Mouse (Mus musculus) gastrocnemius, postnatal 14 days (tissue): ENCODE measurements around the gene Plekho1. TPM values are rescaled to one million over a fixed set of nuclear protein-coding genes. Genes with fewer than 3 reads are reported as not detected.
"Not testable (repeated sequence)": the region's sequence is repeated elsewhere in the genome, so short reads cannot be mapped to it uniquely, and the experiment has no call there.

Source experiments
- DNase-seq: peaks from one replicate; pipeline ENCODE4 v3.0.0; 2021; ENCODE audit warnings: mixed read lengths
- intact Hi-C: fragments of 180-260 bp; cut with DNase I; formaldehyde crosslinking; loops from one replicate; pipeline ENCODE4 v1.15.1; 2025; ENCODE audit warnings: low total_unique reads
- total RNA-seq, 2 experiments: library from RNA; stranded (reverse); gene quantifications; 2 replicates each; pipeline ENCODE4 v1.2.3; 2021

The Plekho1 gene
- total RNA-seq, 2 experiments from 2014 or later = 30.0 to 50.8 TPM

DNA sequence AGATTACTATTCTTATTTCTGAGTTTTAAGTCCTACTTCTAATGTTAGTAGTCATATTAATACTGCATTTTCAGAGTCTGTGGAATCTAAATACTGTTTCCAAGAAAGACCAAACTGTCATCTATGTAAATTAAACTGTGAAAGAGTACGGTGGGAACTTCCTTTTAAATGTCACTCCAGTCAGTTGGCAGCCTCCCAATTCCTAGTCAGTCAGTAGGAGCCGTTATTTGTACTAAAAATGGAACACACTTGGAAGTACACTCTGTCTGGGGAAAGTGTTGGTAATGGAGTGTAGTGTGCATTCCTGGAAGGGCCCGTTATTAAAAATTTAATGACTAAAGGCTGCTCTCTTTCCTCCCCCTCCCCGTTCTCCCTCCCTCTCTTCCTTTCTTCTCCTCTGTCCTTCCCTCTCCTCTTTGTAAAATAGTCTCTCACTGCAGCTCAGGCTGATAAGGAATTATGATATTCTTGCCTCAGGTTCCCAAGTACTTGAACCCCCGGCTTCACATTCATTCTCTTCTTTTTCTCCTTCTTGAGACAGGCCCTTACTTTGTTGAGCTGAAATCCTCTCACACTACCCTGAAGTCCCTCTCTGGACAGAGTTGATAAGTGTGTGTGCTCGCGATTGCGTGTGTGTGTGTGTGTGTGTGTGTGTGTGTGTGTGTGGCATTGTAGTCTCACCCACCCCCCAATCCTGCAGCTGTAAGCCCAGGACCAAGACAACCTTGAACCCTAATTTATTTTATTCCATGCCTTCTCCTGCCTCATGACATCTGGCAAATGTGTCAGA lies 38.2 kb downstream of the Plekho1 start:
- intact Hi-C loops = no loop called here
- no peak for DNase-seq

DNA sequence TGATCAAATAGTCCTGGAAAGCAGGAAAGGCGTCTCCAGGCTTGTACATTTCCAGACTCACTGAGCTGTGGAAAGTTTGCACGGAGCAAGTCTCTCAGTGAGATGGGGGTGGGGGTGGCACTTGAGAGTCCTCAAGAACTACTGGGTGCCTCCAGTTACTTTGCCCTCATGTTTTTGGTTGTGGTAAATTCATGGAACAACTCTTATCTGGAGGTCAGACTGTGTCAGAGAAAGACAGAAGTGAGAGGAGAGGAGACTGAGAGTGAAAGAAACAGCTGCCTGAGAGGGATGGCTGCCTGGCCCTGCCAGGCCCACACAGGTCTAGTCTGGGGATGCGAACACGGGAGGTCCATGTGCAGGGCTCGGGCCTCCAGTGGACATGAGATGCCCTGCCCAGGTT lies 40.5 kb downstream of the Plekho1 start:
- intact Hi-C loops = no loop called here

DNA sequence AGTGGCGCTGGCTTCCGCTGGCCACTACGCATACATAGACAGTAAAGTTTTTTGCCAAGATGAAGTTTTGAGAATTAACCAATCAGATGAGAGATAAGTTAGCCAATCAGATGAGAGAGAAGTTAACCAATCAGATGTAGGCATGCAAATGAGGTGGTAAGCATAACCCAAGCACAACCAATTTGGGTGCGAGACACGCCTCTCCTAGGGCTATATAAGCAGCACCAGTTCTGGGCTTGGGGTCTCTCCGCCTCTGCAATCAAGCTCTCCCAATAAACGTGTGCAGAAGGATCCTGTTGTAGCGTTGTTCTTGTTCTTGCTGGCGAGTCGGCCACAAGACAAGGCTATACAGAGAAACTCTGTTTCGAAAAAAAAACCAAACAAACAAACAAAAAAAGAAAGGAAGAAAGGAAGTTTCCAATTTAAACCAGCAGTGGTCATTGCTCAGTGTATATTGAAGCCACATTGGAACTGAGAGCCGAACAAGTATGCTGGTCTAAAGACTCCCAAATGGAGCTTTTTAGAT lies 41.1 kb downstream of the Plekho1 start:
- DNase-seq, intact Hi-C loops: not testable (repeated sequence)

More for the DNA sequence above, 40.5 kb downstream of the Plekho1 start:
- DNase-seq = no peak

DNA sequence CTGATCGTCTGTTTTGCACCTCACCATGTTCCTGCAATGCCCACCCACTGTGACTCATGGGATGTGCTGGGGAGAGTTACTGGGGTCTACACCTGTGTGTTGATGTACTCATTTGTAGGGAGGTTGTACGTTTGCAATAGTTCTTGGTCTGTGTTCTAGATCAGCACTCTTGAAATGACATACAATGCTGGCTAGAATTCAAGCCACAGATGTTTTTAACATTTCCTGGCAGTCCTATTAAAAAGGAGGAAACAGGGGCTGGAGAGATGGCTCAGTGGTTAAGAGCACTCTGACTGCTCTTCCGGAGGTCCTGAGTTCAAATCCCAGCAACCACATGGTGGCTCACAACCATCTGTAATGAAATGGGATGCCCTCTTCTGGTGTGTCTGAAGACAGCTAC lies 42.3 kb downstream of the Plekho1 start:
- no peak for DNase-seq
- intact Hi-C loops = no loop called here

DNA sequence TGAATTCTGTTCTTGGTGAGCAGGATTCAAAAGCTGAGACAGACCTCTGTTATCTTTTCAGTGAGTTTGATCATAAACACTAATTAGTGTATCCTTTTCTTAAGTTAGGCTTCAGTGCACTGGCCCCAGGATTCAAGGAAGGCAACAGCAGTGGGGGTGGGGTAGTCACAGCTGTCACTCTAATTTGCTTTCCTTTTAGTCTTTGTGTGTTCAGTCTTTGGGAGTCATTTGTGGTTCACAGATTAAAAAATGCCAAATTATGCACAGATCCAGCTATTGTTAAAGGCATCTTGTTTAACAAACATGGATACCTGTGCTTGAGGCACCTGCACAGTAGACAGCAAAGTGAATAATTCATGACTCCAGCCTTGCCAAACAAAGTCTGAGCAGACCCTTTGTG lies 42.8 kb downstream of the Plekho1 start:
- intact Hi-C loops = no loop called here
- DNase-seq = no peak

DNA sequence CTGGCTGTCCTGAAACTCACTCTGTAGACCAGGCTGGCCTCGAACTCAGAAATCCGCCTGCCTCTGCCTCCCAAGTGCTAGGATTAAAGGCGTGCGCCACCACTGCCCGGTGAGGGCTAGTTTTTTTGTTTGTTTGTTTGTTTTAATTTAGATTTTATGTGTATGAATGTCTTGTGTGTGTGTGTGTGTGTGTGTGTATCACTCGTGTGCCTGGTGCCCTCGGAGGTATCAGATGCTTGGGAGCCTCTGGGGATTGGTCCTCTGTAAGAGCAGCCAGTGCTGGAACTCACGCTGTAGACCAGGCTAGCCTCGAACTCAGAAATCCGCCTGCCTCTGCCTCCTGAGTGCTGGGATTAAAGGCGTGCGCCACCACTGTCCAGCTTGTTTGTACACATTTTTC lies 44.2 kb downstream of the Plekho1 start:
- DNase-seq, intact Hi-C loops: not testable (repeated sequence)

DNA sequence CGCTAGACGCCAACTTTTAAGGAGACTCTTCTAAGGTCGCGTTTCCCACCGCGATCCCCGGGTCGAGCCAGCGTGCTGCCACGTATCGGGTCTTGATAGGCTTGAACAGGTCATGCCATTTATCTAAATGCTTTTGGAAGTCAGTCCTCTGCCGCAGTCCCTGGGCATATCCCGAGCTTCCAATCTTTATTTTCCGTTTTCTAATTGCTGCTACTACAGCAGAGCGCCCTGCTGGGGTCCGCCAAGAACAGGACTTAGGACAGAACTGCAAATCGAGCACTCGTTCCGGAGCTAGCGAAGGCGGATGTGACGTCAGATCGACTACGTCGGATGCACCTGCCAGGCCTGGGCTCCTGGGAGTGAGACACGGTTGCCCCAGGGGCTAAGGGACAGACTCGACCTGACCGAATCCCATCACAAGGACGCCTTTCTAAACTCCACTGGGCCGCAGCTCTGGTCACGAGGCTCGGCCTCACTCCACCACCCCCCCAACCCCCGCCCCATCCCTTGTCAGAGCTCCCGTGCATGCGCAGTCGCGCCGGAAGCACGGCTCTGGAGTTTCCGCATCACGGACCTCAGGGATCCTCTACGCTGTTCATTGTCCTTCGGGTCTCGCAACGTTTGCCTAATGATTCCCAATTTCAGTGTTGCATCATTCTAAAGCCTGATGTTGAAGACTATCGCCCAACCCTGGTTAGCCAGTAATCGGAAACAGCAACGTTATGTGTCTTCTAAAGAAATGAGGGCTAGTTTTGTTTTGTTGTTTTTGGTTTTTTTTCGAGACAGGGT lies 44.8 kb downstream of the Plekho1 start:
- intact Hi-C loops = no loop called here
- peak; percentile 88 for DNase-seq

DNA sequence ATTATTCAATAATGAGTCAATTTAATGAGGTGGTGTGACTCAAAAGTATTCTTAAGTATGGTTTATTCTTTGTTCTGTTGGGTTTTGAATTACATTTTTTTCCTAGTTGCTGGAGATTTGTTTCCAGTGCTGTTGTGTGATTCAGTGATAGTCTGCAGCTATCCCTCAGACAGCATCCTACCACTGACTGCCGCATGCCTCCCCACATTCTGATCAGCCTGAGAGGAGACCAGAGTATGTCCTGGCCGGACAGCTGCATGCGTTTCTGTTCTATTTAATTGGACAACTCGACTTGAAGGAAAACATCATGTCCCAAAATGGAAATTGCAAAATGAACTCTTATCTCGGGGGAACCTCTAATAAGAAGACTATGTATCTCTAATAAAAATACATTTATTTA lies 47.5 kb downstream of the Plekho1 start:
- intact Hi-C loops = no loop called here
- no peak for DNase-seq

DNA sequence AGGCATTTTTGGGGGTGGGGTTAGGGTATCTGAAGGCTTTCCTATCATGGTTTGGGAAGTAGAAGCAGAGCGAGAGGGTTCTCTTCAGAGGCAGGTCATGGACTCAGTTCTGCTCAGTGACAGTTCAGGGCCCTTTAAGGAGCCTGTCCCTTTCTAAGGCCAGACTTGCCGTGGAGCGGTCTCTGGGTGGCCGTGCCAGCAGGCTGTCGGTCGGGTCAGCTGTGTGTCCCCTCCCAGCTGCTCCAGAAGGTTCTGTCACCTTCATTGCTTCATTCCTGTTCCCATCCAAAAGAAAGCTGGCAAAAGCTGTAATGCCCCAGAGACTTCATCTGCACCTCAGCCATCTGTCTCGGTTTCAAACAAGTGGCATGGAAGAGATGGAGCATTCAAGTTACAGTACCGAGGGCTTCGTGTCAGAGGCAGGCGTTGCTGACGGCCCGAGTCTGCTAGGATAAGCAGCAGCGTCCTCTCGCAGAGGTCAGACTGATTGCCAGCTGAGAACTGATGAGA lies 50.0 kb downstream of the Plekho1 start:
- intact Hi-C loops = no loop called here
- DNase-seq = peak; percentile 48

DNA sequence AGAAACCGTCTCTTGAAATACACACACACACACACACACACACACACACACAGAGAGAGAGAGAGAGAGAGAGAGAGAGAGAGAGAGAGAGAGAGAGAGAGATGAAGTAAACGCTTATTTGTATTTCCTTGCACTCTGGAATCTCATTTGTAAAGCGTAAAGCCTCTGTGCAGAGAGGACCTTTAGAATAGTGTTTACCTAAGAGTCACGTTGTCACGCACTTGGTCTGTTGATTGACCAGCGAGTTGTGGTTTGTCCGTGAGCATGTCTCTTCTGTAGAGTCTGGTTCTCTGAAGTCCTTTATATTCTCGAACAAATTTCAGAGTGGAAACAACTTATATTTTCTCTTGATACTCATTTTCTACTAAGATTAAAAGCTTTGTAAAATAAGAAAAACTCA lies 51.1 kb downstream of the Plekho1 start:
- intact Hi-C loops = no loop called here
- no peak for DNase-seq

DNA sequence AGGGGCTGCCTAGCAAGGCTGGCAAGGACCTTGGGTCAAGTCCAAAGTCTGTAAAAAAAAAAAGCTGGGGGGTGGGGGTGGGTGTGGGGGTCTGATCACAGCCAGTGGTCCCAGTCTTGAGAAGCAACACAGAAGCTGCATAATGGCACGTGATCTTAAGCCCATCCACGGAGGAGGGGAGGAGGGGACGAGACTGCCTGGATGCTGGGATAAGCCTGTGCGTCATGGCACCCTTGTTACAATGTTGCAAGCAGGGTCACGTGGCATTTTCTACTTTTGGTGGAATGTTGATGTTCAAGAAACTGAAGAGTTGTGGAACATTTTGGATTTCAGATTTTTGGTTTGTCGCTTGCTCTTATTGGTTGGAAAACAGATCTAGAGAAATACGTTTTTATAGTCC lies 52.6 kb downstream of the Plekho1 start:
- no peak for DNase-seq
- intact Hi-C loops = no loop called here

DNA sequence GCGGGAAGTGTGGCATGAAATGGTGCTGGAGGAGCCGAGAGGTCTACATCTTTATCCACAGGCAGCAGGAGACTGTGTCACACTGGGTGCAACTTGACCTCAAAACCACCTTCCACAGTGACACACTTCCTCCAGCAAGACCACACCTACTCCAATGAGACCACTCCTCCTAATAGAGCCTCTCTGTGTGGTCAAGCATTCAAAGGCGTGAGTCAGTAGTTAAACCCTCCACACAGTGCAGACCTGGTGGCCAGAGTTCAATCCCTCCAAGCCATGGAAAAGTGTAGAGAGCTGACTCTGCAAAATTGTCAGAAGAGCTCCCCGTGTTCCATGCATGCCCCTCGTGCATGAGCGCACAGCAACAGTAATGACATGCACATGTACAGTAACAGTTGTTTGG lies 53.1 kb downstream of the Plekho1 start:
- DNase-seq = no peak
- intact Hi-C loops = no loop called here

DNA sequence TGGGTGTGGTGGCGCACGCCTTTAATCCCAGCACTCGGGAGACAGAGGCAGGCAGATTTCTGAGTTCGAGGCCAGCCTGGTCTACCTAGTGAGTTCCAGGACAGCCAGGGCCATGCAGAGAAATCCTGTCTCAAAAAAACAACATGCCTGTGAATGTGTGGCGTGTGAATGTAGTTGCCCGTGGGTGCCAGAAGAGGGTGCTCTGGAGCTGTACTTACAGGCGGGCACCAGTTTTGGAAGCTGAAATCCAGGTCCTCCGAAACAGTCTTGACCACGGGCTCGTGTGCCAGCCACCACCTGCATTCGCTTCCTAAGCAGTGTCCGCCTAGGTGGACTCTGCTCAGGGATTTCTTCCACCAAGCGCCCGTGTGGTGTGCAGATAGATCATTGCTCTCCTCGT lies 57.0 kb downstream of the Plekho1 start:
- DNase-seq = no peak
- intact Hi-C loops = no loop called here

Other genes with a start within 250 kb of the Plekho1 start
- 10 to 100 TPM; 29.0 to 29.6 TPM for gene Tars2, start 235.8 kb downstream of the Plekho1 start, total RNA-seq
- 10 to 100 TPM; 29.0 to 29.3 TPM for gene Rprd2, start 177.1 kb downstream of the Plekho1 start, total RNA-seq
- gene Prpf3, start 140.1 kb downstream of the Plekho1 start, total RNA-seq = 10 to 100 TPM; 12.2 to 13.9 TPM
- 100 to 1,000 TPM; 262 to 274 TPM for gene Mrps21, start 124.5 kb downstream of the Plekho1 start, total RNA-seq
- gene Ciart, start 113.8 kb downstream of the Plekho1 start, total RNA-seq = 1 to 10 TPM in 1 of 2 experiments, under 1 TPM in 1; 0.90 to 1.7 TPM
- gene BC028528, start 104.0 kb downstream of the Plekho1 start, total RNA-seq = 10 to 100 TPM; 14.2 to 17.0 TPM
- gene Aph1a, start 102.0 kb downstream of the Plekho1 start, total RNA-seq = 10 to 100 TPM; 53.0 to 56.6 TPM
- 10 to 100 TPM; 39.2 to 64.9 TPM for gene Car14, start 91.3 kb downstream of the Plekho1 start, total RNA-seq
- 10 to 100 TPM; 74.2 to 78.4 TPM for gene Anp32e, start 66.8 kb downstream of the Plekho1 start, total RNA-seq
- 10 to 100 TPM; 21.4 to 23.6 TPM for gene Vps45, start 62.5 kb upstream of the Plekho1 start, total RNA-seq
- 10 to 100 TPM; 44.4 to 44.7 TPM for gene Otud7b, start 108.5 kb upstream of the Plekho1 start, total RNA-seq
- 1 to 10 TPM; 4.1 to 5.2 TPM for gene Mtmr11, start 166.0 kb upstream of the Plekho1 start, total RNA-seq
- 10 to 100 TPM; 10.3 to 13.2 TPM for gene Sf3b4, start 176.3 kb upstream of the Plekho1 start, total RNA-seq
- 1 to 10 TPM; 1.8 to 4.0 TPM for gene Sv2a, start 185.2 kb upstream of the Plekho1 start, total RNA-seq
- 10 to 100 TPM; 26.4 to 27.7 TPM for gene Bola1, start 223.7 kb upstream of the Plekho1 start, total RNA-seq
- 1 to 10 TPM; 3.4 to 7.1 TPM for gene Hist2h2ab, start 223.9 kb upstream of the Plekho1 start, total RNA-seq
- gene Hist2h2ac, start 224.9 kb upstream of the Plekho1 start, total RNA-seq = 10 to 100 TPM; 33.7 to 41.7 TPM
- 1 to 10 TPM; 4.3 to 4.4 TPM for gene Hist2h2be, start 225.1 kb upstream of the Plekho1 start, total RNA-seq
- gene Hist2h3c2, start 243.1 kb upstream of the Plekho1 start, total RNA-seq = 10 to 100 TPM; 30.3 to 31.5 TPM
- 100 to 1,000 TPM; 353 to 418 TPM for gene Hist2h2aa2, start 244.3 kb upstream of the Plekho1 start, total RNA-seq
- gene Hist2h2aa1, start 249.5 kb upstream of the Plekho1 start, total RNA-seq = 10 to 100 TPM in 1 of 2 experiments, 1 to 10 TPM in 1; 3.3 to 12.8 TPM